Mouse (Mus musculus) lung, postnatal 0 days (tissue): ENCODE data around the gene Cdc42bpg. TPM values are rescaled to one million over a fixed set of nuclear protein-coding genes. Genes with fewer than 3 reads are reported as not detected.
A peak's percentile ranks its signal among the peaks of the same experiment; 100 is the strongest.

Experiments
- ATAC-seq: fragments of 200-750 bp; cut with Nextera tagmentation; 2 replicates; pipeline ENCODE4 v1.8.0; 2017; ENCODE audit warnings: moderate library complexity
- DNase-seq: peaks from one replicate; pipeline ENCODE4 v3.0.0-alpha.2; 2016; ENCODE audit warnings: low spot score
- H3K27ac ChIP-seq: fragments of 300-500 bp; sonication (generic); 2 replicates; pipeline ENCODE4 v1.5.1; 2014; ENCODE audit warnings: antibody characterized with exemption, mild to moderate bottlenecking, low read length, mixed read lengths
- H3K27me3 ChIP-seq: fragments of 300-500 bp; sonication (generic); replicated peaks from 2 replicates; pipeline ENCODE4 v1.6.1; 2014; ENCODE audit warnings: low read length, mixed read lengths; ENCODE audit not compliant: insufficient read depth
- H3K36me3 ChIP-seq: fragments of 300-500 bp; sonication (generic); 2 replicates; pipeline ENCODE4 v1.6.1; 2014; ENCODE audit warnings: low read length, mixed read lengths; ENCODE audit not compliant: insufficient read depth
- H3K4me1 ChIP-seq: fragments of 300-500 bp; sonication (generic); 2 replicates; pipeline ENCODE4 v1.6.1; 2014; ENCODE audit warnings: antibody characterized with exemption, low read depth, low read length, mixed read lengths; ENCODE audit not compliant: insufficient read depth
- H3K4me2 ChIP-seq: fragments of 300-500 bp; sonication (generic); replicated peaks from 2 replicates; pipeline ENCODE4 v1.6.1; 2014; ENCODE audit warnings: low read depth, mild to moderate bottlenecking, low read length, moderate library complexity, mixed read lengths
- H3K4me3 ChIP-seq: fragments of 300-500 bp; sonication (generic); 2 replicates; pipeline ENCODE4 v1.5.1; 2014; ENCODE audit warnings: low read depth, low read length
- H3K9ac ChIP-seq: fragments of 300-500 bp; sonication (generic); replicated peaks from 2 replicates; pipeline ENCODE4 v1.6.1; 2014; ENCODE audit warnings: low read depth, mild to moderate bottlenecking
- H3K9me3 ChIP-seq: fragments of 300-500 bp; sonication (generic); 2 replicates; pipeline ENCODE4 v1.6.1; 2016; ENCODE audit warnings: low read length, mixed read lengths
- CTCF ChIP-seq: IDR thresholded peaks from 2 replicates; pipeline ENCODE4 v1.5.1; 2016; ENCODE audit warnings: antibody characterized with exemption, mild to moderate bottlenecking
- EP300 ChIP-seq: IDR thresholded peaks from 2 replicates; pipeline ENCODE4 v1.6.1; 2016; ENCODE audit warnings: antibody characterized with exemption, mild to moderate bottlenecking, control low read depth
- WGBS: fragments of 180-500 bp; shearing (Covaris S2); extraction: QIAGEN DNeasy Blood & Tissue Kit; methylation state at CpG from one replicate; pipeline ENCODE4 v1.1.7; 2014; 5-methylcytosine and 5-hydroxymethylcytosine counted together
- polyA plus RNA-seq: library from polyadenylated mRNA; unstranded; fragments of >200 nt; fragmentation: Nextera tagmentation; extraction: Ambion mirVana; gene quantifications from 2 replicates; pipeline ENCODE4 v1.2.1, GENCODE M21; 2015

Cdc42bpg gene
- polyA plus RNA-seq, 1 experiment from 2014 or later = 2.8 TPM

- 0 out of 2 replicates have a peak overlapping the region, but pooled peaks have one; percentile 14 for H3K27ac ChIP-seq
- no peak overlapping the region for H3K4me2 ChIP-seq
- H3K27me3 ChIP-seq = no peaks in the 10 kb centered on the region
- 87% methylated on average over 13 of the region's 13 CpGs for WGBS
- peaks cover 17% of the 10 kb centered on the region; the same call in 1 of the 2 replicates for H3K4me1 ChIP-seq
- H3K9ac ChIP-seq = no peak overlapping the region
- TF ChIP-seq EP300 = no peak
- no peak for TF ChIP-seq CTCF
- no peak for ATAC-seq
- H3K36me3 ChIP-seq = no peaks in the 10 kb centered on the region
- no peaks in the 10 kb centered on the region for H3K9me3 ChIP-seq
- H3K4me3 ChIP-seq = no peak overlapping the region
- no peak for DNase-seq
These were observed 32.2 kb upstream of the Cdc42bpg start for GRCm38 (mm10) chr19:6273998-6274608.

GRCm38 (mm10) chr19:6275740-6276389 is 30.4 kb upstream of the Cdc42bpg start:
- peak overlapping the region; percentile 88 for H3K4me3 ChIP-seq
- ATAC-seq = no peak
- peaks cover 29% of the 10 kb centered on the region; the same call in 1 of the 2 replicates for H3K4me1 ChIP-seq

GRCm38 (mm10) chr19:6276426-6277421 is 29.5 kb upstream of the Cdc42bpg start, which contains the start of gene Ehd1:
TSS of gene Ehd1 (plus strand) at chr19:6276725.
- WGBS = under 1% methylated on average over 70 of the region's 106 CpGs
- H3K27ac ChIP-seq = peak within 1 kb of the TSS; percentile 94

More at GRCm38 (mm10) chr19:6275740-6276389, 30.4 kb upstream of the Cdc42bpg start:
- H3K4me2 ChIP-seq = peak overlapping the region; percentile 81
- no peak overlapping the region; the same call in 1 of the 2 replicates for H3K9ac ChIP-seq
- 5% methylated on average over 15 of the region's 15 CpGs for WGBS
- no peaks in the 10 kb centered on the region for H3K27me3 ChIP-seq
- peak; percentile 72 for DNase-seq
- H3K36me3 ChIP-seq = peaks cover 6% of the 10 kb centered on the region; the same call in 1 of the 2 replicates
- H3K27ac ChIP-seq = peak overlapping the region; percentile 85
- H3K9me3 ChIP-seq = no peaks in the 10 kb centered on the region
- TF ChIP-seq EP300 (no peak), CTCF (peak; percentile 18)

GRCm38 (mm10) chr19:6277661-6278438 is 28.4 kb upstream of the Cdc42bpg start:
- TF ChIP-seq CTCF (no peak), EP300 (peak; percentile 87)
- 3% methylated on average over 10 of the region's 10 CpGs for WGBS
- DNase-seq = peak; percentile 98

More at GRCm38 (mm10) chr19:6276426-6277421, 29.5 kb upstream of the Cdc42bpg start, which contains the start of gene Ehd1:
- Histone ChIP-seq H3K9me3 (no peaks in the 10 kb centered on the region), H3K9ac (peak within 1 kb of the TSS; percentile 83), H3K4me1 (peaks cover 29% of the 10 kb centered on the region; the same call in 1 of the 2 replicates), H3K36me3 (peaks cover 15% of the 10 kb centered on the region; the same call in 1 of the 2 replicates), H3K4me3 (peak within 1 kb of the TSS; percentile 88), H3K27me3 (no peaks in the 10 kb centered on the region), H3K4me2 (peak within 1 kb of the TSS; percentile 81)
- DNase-seq (peak; percentile 99), ATAC-seq (peak; percentile 91)
- TF ChIP-seq CTCF (peak; percentile 68), EP300 (no peak)

GRCm38 (mm10) chr19:6278439-6279073 is 27.7 kb upstream of the Cdc42bpg start:
- DNase-seq = peak; percentile 64
- WGBS = 13% methylated on average over 6 of the region's 6 CpGs
- Histone ChIP-seq H3K4me3 (peak overlapping the region; percentile 88), H3K4me1 (peaks cover 26% of the 10 kb centered on the region; the same call in 1 of the 2 replicates), H3K27me3 (no peaks in the 10 kb centered on the region), H3K9ac (peak overlapping the region; percentile 83), H3K36me3 (peaks cover 27% of the 10 kb centered on the region; the same call in 1 of the 2 replicates), H3K9me3 (no peaks in the 10 kb centered on the region), H3K27ac (peak overlapping the region; percentile 94), H3K4me2 (peak overlapping the region; percentile 81)
- TF ChIP-seq EP300 (no peak), CTCF (peak; percentile 16; the same call in 1 of the 2 replicates)
- no peak; the same call in 1 of the 2 replicates for ATAC-seq

More at GRCm38 (mm10) chr19:6277661-6278438, 28.4 kb upstream of the Cdc42bpg start:
- peaks cover 26% of the 10 kb centered on the region; the same call in 1 of the 2 replicates for H3K4me1 ChIP-seq
- peaks cover 25% of the 10 kb centered on the region; the same call in 1 of the 2 replicates for H3K36me3 ChIP-seq
- H3K4me3 ChIP-seq = peak overlapping the region; percentile 88
- no peaks in the 10 kb centered on the region for H3K27me3 ChIP-seq
- no peaks in the 10 kb centered on the region for H3K9me3 ChIP-seq
- peak overlapping the region; percentile 81 for H3K4me2 ChIP-seq
- peak; percentile 81 for ATAC-seq
- peak overlapping the region; percentile 94 for H3K27ac ChIP-seq
- H3K9ac ChIP-seq = peak overlapping the region; percentile 83
